Mouse (Mus musculus): ENCODE results near the gene Cox10. TPM values are rescaled to one million over a fixed set of nuclear protein-coding genes. Genes with fewer than 3 reads are reported as not detected.

Gene Cox10
- polyA plus RNA-seq, 1 experiment from 2014 or later, result 7.4 TPM

- Histone ChIP-seq H3K36me3 (ENCODE audit: control insufficient read depth, insufficient read depth) (no peaks in the 10 kb centered on the region), H3K4me3 (ENCODE audit: low read depth, low read length) (no peak overlapping the region), H3K9me3 (replicated peaks; ENCODE audit: control insufficient read depth, low read length) (no peaks in the 10 kb centered on the region), H3K4me1 (ENCODE audit: control insufficient read depth, low read depth, low read length) (no peaks in the 10 kb centered on the region), H3K9ac (ENCODE audit: low read depth, low read length) (no peak overlapping the region), H3K4me2 (ENCODE audit: low read depth, low read length) (no peak overlapping the region), H3K27me3 (ENCODE audit: control insufficient read depth, insufficient read depth, low read depth, low read length) (no peaks in the 10 kb centered on the region), H3K27ac (ENCODE audit: low read length) (no peak overlapping the region)
- 70% methylated on average over 7 of the region's 7 CpGs for WGBS (ENCODE audit: insufficient replicate concordance)
- ATAC-seq (ENCODE audit: low read depth), result no peak
Observed at GRCm38 (mm10) chr11:64091150-64091549, 11.9 kb upstream of the Cox10 start.

GRCm38 (mm10) chr11:64089682-64090081 lies 10.4 kb upstream of the Cox10 start:
- H3K36me3 ChIP-seq (ENCODE audit: control insufficient read depth, insufficient read depth), result no peaks in the 10 kb centered on the region
- H3K4me2 ChIP-seq (ENCODE audit: low read depth, low read length), result no peak overlapping the region
- no peaks in the 10 kb centered on the region for H3K4me1 ChIP-seq (ENCODE audit: control insufficient read depth, low read depth, low read length)
- no peak for ATAC-seq (ENCODE audit: low read depth)
- 57% methylated on average over 2 of the region's 2 CpGs for WGBS (ENCODE audit: insufficient replicate concordance)
- no peak overlapping the region for H3K4me3 ChIP-seq (ENCODE audit: low read depth, low read length)
- H3K27ac ChIP-seq (ENCODE audit: low read length), result no peak overlapping the region
- H3K9me3 ChIP-seq (replicated peaks; ENCODE audit: control insufficient read depth, low read length), result no peaks in the 10 kb centered on the region
- H3K9ac ChIP-seq (ENCODE audit: low read depth, low read length), result no peak overlapping the region
- no peaks in the 10 kb centered on the region for H3K27me3 ChIP-seq (ENCODE audit: control insufficient read depth, insufficient read depth, low read depth, low read length)

GRCm38 (mm10) chr11:64085888-64086287 lies 6.6 kb upstream of the Cox10 start:
- no peak overlapping the region for H3K27ac ChIP-seq (ENCODE audit: low read length)
- H3K4me2 ChIP-seq (ENCODE audit: low read depth, low read length), result no peak overlapping the region
- 39% methylated on average over 5 of the region's 5 CpGs for WGBS (ENCODE audit: insufficient replicate concordance)
- H3K4me3 ChIP-seq (ENCODE audit: low read depth, low read length), result no peak overlapping the region
- H3K27me3 ChIP-seq (ENCODE audit: control insufficient read depth, insufficient read depth, low read depth, low read length), result no peaks in the 10 kb centered on the region
- no peaks in the 10 kb centered on the region for H3K4me1 ChIP-seq (ENCODE audit: control insufficient read depth, low read depth, low read length)
- ATAC-seq (ENCODE audit: low read depth), result no peak
- no peaks in the 10 kb centered on the region for H3K9me3 ChIP-seq (replicated peaks; ENCODE audit: control insufficient read depth, low read length)
- no peaks in the 10 kb centered on the region for H3K36me3 ChIP-seq (ENCODE audit: control insufficient read depth, insufficient read depth)
- no peak overlapping the region for H3K9ac ChIP-seq (ENCODE audit: low read depth, low read length)

GRCm38 (mm10) chr11:64079727-64080081 lies 436 bp upstream of the Cox10 start:
- peak; percentile 71 for ATAC-seq (ENCODE audit: low read depth)
- peaks cover 9% of the 10 kb centered on the region for H3K4me1 ChIP-seq (ENCODE audit: control insufficient read depth, low read depth, low read length)

GRCm38 (mm10) chr11:64076212-64076611 lies 3.1 kb downstream of the Cox10 start:
- H3K4me1 ChIP-seq (ENCODE audit: control insufficient read depth, low read depth, low read length), result peaks cover 9% of the 10 kb centered on the region
- H3K9ac ChIP-seq (ENCODE audit: low read depth, low read length), result no peak overlapping the region
- no peak overlapping the region for H3K27ac ChIP-seq (ENCODE audit: low read length)
- no peak overlapping the region for H3K4me3 ChIP-seq (ENCODE audit: low read depth, low read length)
- no peaks in the 10 kb centered on the region for H3K9me3 ChIP-seq (replicated peaks; ENCODE audit: control insufficient read depth, low read length)
- no peak for ATAC-seq (ENCODE audit: low read depth)
- 76% methylated on average over 4 of the region's 4 CpGs for WGBS (ENCODE audit: insufficient replicate concordance)
- H3K27me3 ChIP-seq (ENCODE audit: control insufficient read depth, insufficient read depth, low read depth, low read length), result no peaks in the 10 kb centered on the region
- H3K4me2 ChIP-seq (ENCODE audit: low read depth, low read length), result no peak overlapping the region
- no peaks in the 10 kb centered on the region for H3K36me3 ChIP-seq (ENCODE audit: control insufficient read depth, insufficient read depth)

More at GRCm38 (mm10) chr11:64079727-64080081, 436 bp upstream of the Cox10 start:
- no peaks in the 10 kb centered on the region for H3K36me3 ChIP-seq (ENCODE audit: control insufficient read depth, insufficient read depth)
- H3K27ac ChIP-seq (ENCODE audit: low read length), result peak overlapping the region; percentile 91
- under 1% methylated on average over 8 of the region's 8 CpGs for WGBS (ENCODE audit: insufficient replicate concordance)
- no peaks in the 10 kb centered on the region for H3K9me3 ChIP-seq (replicated peaks; ENCODE audit: control insufficient read depth, low read length)
- H3K9ac ChIP-seq (ENCODE audit: low read depth, low read length), result peak overlapping the region; percentile 84
- peak overlapping the region; percentile 87 for H3K4me2 ChIP-seq (ENCODE audit: low read depth, low read length)
- H3K4me3 ChIP-seq (ENCODE audit: low read depth, low read length), result peak overlapping the region; percentile 93
- H3K27me3 ChIP-seq (ENCODE audit: control insufficient read depth, insufficient read depth, low read depth, low read length), result no peaks in the 10 kb centered on the region

GRCm38 (mm10) chr11:64073379-64073778 lies 5.9 kb downstream of the Cox10 start:
- no peak for ATAC-seq (ENCODE audit: low read depth)

GRCm38 (mm10) chr11:64071536-64071935 lies 7.7 kb downstream of the Cox10 start:
- no peak overlapping the region for H3K27ac ChIP-seq (ENCODE audit: low read length)
- no peak overlapping the region for H3K4me2 ChIP-seq (ENCODE audit: low read depth, low read length)
- no peaks in the 10 kb centered on the region for H3K9me3 ChIP-seq (replicated peaks; ENCODE audit: control insufficient read depth, low read length)
- no peaks in the 10 kb centered on the region for H3K27me3 ChIP-seq (ENCODE audit: control insufficient read depth, insufficient read depth, low read depth, low read length)
- WGBS (ENCODE audit: insufficient replicate concordance), result 81% methylated on average over 12 of the region's 12 CpGs
- H3K4me1 ChIP-seq (ENCODE audit: control insufficient read depth, low read depth, low read length), result no peaks in the 10 kb centered on the region
- no peak for ATAC-seq (ENCODE audit: low read depth)
- H3K4me3 ChIP-seq (ENCODE audit: low read depth, low read length), result no peak overlapping the region
- no peaks in the 10 kb centered on the region for H3K36me3 ChIP-seq (ENCODE audit: control insufficient read depth, insufficient read depth)
- H3K9ac ChIP-seq (ENCODE audit: low read depth, low read length), result no peak overlapping the region

More at GRCm38 (mm10) chr11:64073379-64073778, 5.9 kb downstream of the Cox10 start:
- H3K4me2 ChIP-seq (ENCODE audit: low read depth, low read length), result no peak overlapping the region
- H3K27ac ChIP-seq (ENCODE audit: low read length), result no peak overlapping the region
- WGBS (ENCODE audit: insufficient replicate concordance), result 73% methylated on average over 4 of the region's 4 CpGs
- H3K4me1 ChIP-seq (ENCODE audit: control insufficient read depth, low read depth, low read length), result peaks cover 5% of the 10 kb centered on the region
- no peaks in the 10 kb centered on the region for H3K36me3 ChIP-seq (ENCODE audit: control insufficient read depth, insufficient read depth)
- no peak overlapping the region for H3K9ac ChIP-seq (ENCODE audit: low read depth, low read length)
- no peak overlapping the region for H3K4me3 ChIP-seq (ENCODE audit: low read depth, low read length)
- no peaks in the 10 kb centered on the region for H3K9me3 ChIP-seq (replicated peaks; ENCODE audit: control insufficient read depth, low read length)
- no peaks in the 10 kb centered on the region for H3K27me3 ChIP-seq (ENCODE audit: control insufficient read depth, insufficient read depth, low read depth, low read length)

- no peak overlapping the region for H3K4me2 ChIP-seq (ENCODE audit: low read depth, low read length)
- H3K9ac ChIP-seq (ENCODE audit: low read depth, low read length), result no peak overlapping the region
- no peaks in the 10 kb centered on the region for H3K9me3 ChIP-seq (replicated peaks; ENCODE audit: control insufficient read depth, low read length)
- H3K4me3 ChIP-seq (ENCODE audit: low read depth, low read length), result no peak overlapping the region
- no peaks in the 10 kb centered on the region for H3K4me1 ChIP-seq (ENCODE audit: control insufficient read depth, low read depth, low read length)
- no peak overlapping the region for H3K27ac ChIP-seq (ENCODE audit: low read length)
- ATAC-seq (ENCODE audit: low read depth), result no peak
- H3K36me3 ChIP-seq (ENCODE audit: control insufficient read depth, insufficient read depth), result no peaks in the 10 kb centered on the region
- no peaks in the 10 kb centered on the region for H3K27me3 ChIP-seq (ENCODE audit: control insufficient read depth, insufficient read depth, low read depth, low read length)
- 68% methylated on average over 2 of the region's 2 CpGs for WGBS (ENCODE audit: insufficient replicate concordance)
Observed at GRCm38 (mm10) chr11:64066001-64066400, 13.3 kb downstream of the Cox10 start.

GRCm38 (mm10) chr11:64063130-64063529 lies 16.1 kb downstream of the Cox10 start:
- H3K4me3 ChIP-seq (ENCODE audit: low read depth, low read length), result no peak overlapping the region
- no peak overlapping the region for H3K27ac ChIP-seq (ENCODE audit: low read length)
- 57% methylated on average over 3 of the region's 3 CpGs for WGBS (ENCODE audit: insufficient replicate concordance)
- no peak overlapping the region for H3K9ac ChIP-seq (ENCODE audit: low read depth, low read length)
- no peak for ATAC-seq (ENCODE audit: low read depth)
- H3K36me3 ChIP-seq (ENCODE audit: control insufficient read depth, insufficient read depth), result no peaks in the 10 kb centered on the region
- no peaks in the 10 kb centered on the region for H3K27me3 ChIP-seq (ENCODE audit: control insufficient read depth, insufficient read depth, low read depth, low read length)
- no peak overlapping the region for H3K4me2 ChIP-seq (ENCODE audit: low read depth, low read length)
- H3K4me1 ChIP-seq (ENCODE audit: control insufficient read depth, low read depth, low read length), result no peaks in the 10 kb centered on the region
- H3K9me3 ChIP-seq (replicated peaks; ENCODE audit: control insufficient read depth, low read length), result no peaks in the 10 kb centered on the region
